7 mouse cellular contexts compared by ENCODE assay signal in the genomic region with DNA sequence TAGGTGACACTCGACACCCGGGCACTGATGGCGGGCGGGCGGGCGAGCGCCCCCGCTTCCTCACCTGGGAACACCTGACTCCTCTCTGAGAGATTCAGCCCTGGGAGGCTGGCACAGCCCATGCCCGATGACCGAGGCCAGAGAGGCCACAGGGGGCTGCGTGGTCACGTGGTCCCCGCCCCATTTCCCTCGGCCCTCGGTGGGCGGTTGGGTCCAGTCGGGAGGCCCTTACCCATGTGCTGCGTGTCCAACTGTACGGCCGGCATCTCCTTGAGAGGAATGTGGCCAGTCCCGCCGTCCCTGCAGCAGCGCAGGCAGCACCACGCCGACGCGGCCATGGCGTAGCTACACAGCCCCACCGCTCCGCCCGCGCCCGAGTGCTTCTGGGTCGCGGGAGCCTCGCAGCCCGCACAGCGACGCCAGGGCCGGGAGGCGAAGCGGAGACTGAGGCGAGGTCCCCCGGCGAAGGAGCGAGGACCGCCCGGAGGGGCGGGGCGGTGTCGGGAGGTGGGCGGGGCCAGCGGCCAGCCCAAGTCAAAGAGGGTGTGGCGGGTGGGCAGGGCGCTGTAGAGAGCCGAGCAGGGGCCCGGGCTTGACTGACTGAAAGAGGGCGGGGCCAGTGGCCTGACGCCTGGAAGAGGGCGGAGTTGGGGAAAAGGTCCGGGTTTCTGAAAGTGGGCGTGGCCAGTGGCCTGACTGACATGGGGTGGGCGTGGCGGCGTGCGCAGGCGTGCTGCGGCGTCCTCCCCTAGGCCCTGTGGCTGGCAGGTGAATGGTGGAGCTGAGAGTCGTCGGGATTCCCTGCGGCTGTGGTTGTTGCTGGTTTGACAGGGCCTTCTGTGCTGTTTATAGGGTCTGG. TPM values are rescaled to one million over a fixed set of nuclear protein-coding genes. Genes with fewer than 3 reads are reported as not detected.
DNase-seq lines count a peak whose midpoint lies in the region; ATAC-seq lines count a peak whose summit lies in the region.

A gene (minus strand): TSS at position 598 of the 859 bp plus-strand sequence.

- under 1% methylated on average over 72 of the region's 72 CpGs for WGBS in intestine, embryonic 16.5 days
- WGBS in midbrain, embryonic 11.5 days = under 1% methylated on average over 72 of the region's 72 CpGs

- H3K4me3 ChIP-seq in intestine, embryonic 16.5 days (ENCODE audit: low read length) = peak within 1 kb of the TSS; percentile 62
- peak within 1 kb of the TSS; percentile 57 for H3K4me3 ChIP-seq in midbrain, embryonic 11.5 days (ENCODE audit: low read depth, low read length)

- peak within 1 kb of the TSS; percentile 95 for H3K4me2 ChIP-seq in intestine, embryonic 16.5 days (ENCODE audit: low read depth, low read length)
- peak within 1 kb of the TSS; percentile 90 for H3K4me2 ChIP-seq in midbrain, embryonic 11.5 days

- DNase-seq in adrenal gland, adult 2 months = peak; percentile 99
- DNase-seq in embryo, embryonic 11.5 days (ENCODE audit: low read depth, low spot score) = peak; percentile 98
- DNase-seq in gastrocnemius, postnatal 36 days = peak; percentile 96 to 98
- peak; percentile 96 to 97 for DNase-seq in left cerebral cortex, postnatal 36 days (ENCODE audit: low spot score in 2 of 2)
- DNase-seq in midbrain, embryonic 11.5 days (ENCODE audit: low spot score, missing footprints) = peak; percentile 100
- peak; percentile 99 for DNase-seq in skeletal muscle tissue, adult 2 months (ENCODE audit: low read depth, low spot score)

- peaks cover 2% of the 10 kb centered on the region for H3K4me1 ChIP-seq in intestine, embryonic 16.5 days (ENCODE audit: control insufficient read depth, insufficient read depth, low read length)
- peaks cover 4% of the 10 kb centered on the region; the same call in 1 of the 2 replicates for H3K4me1 ChIP-seq in midbrain, embryonic 11.5 days (ENCODE audit: control insufficient read depth, insufficient read depth, low read length)

- peak within 1 kb of the TSS; percentile 73 for H3K27ac ChIP-seq in intestine, embryonic 16.5 days (ENCODE audit: low read length)
- H3K27ac ChIP-seq in midbrain, embryonic 11.5 days (ENCODE audit: low read depth, low read length) = peak within 1 kb of the TSS; percentile 61; the same call in 1 of the 2 replicates

- peaks cover 3% of the 10 kb centered on the region; the same call in 1 of the 2 replicates for H3K9me3 ChIP-seq in intestine, embryonic 16.5 days (ENCODE audit: control insufficient read depth, low read length)
- no peaks in the 10 kb centered on the region for H3K9me3 ChIP-seq in midbrain, embryonic 11.5 days (ENCODE audit: control insufficient read depth, low read length)

- ATAC-seq in intestine, embryonic 16.5 days = peak; percentile 96
- ATAC-seq in midbrain, embryonic 11.5 days (ENCODE audit: low FRiP score) = peak; percentile 98

- no peaks in the 10 kb centered on the region for H3K27me3 ChIP-seq in intestine, embryonic 16.5 days (replicated peaks; ENCODE audit: control insufficient read depth, insufficient read depth, low read length)
- H3K27me3 ChIP-seq in midbrain, embryonic 11.5 days (ENCODE audit: control insufficient read depth, insufficient read depth, low read length) = 0 out of 2 replicates have a peak, but pooled peaks cover 2% of the 10 kb centered on the region

- peak within 1 kb of the TSS; percentile 77 for H3K9ac ChIP-seq in intestine, embryonic 16.5 days (ENCODE audit: low read depth, low read length)
- H3K9ac ChIP-seq in midbrain, embryonic 11.5 days (ENCODE audit: low read length) = peak within 1 kb of the TSS; percentile 71

- no peaks in the 10 kb centered on the region for H3K36me3 ChIP-seq in intestine, embryonic 16.5 days (ENCODE audit: control insufficient read depth, insufficient read depth, low read length)
- no peaks in the 10 kb centered on the region for H3K36me3 ChIP-seq in midbrain, embryonic 11.5 days (ENCODE audit: control insufficient read depth, insufficient read depth, low read length)

- intact Hi-C loops in gastrocnemius, postnatal 36 days (cut with DNase I) = no loop called here
- intact Hi-C loops in left cerebral cortex, postnatal 36 days (cut with DNase I) = loop anchor here (5.0 kb wide), 1 partner anchor 126 kb away; no protein-coding TSS in a partner anchor

RNA-seq across cellular contexts. Expression of the gene that starts here (rescaled TPM):
- 10 to 100 TPM; 20.2 to 20.8 TPM for total RNA-seq in adrenal gland, adult 2 months (2021)
- polyA plus RNA-seq in adrenal gland, adult 2 months (2012; rRNA removed) = 25.4 and 31.1 TPM in 2 replicates
- 10 to 100 TPM; 39.5 to 43.5 TPM for total RNA-seq in gastrocnemius, postnatal 36 days (2021)
- polyA plus RNA-seq in intestine, embryonic 16.5 days (2015; fragmentation: Nextera tagmentation; extraction: Ambion mirVana) = 26.6 and 27.0 TPM in 2 replicates
- 10 to 100 TPM; 45.8 to 48.7 TPM for total RNA-seq in left cerebral cortex, postnatal 36 days (2021)
- polyA plus RNA-seq in midbrain, embryonic 11.5 days (2014; fragmentation: Nextera tagmentation; extraction: Ambion mirVana) = 16.2 and 19.8 TPM in 2 replicates

Comparison
In these comparisons a context has a peak if more than half of its experiments do, and no peak if none do; other contexts are left out.
1. Peak in every context shown above with its lines: DNase-seq, ATAC-seq, H3K4me3 ChIP-seq and H3K27ac ChIP-seq.